Mouse (Mus musculus) thymus, adult 2 months (tissue): ENCODE data around the gene Gm45021.
A peak's percentile ranks its signal among the peaks of the same experiment; 100 is the strongest.

Experiments
- CTCF ChIP-seq: fragments of 200-500 bp; IDR thresholded peaks from 2 replicates; pipeline ENCODE4 v1.5.1; 2012; ENCODE audit warnings: mild to moderate bottlenecking, control low read depth, low read length, moderate library complexity, borderline replicate concordance; ENCODE audit not compliant: control insufficient read depth, poor library complexity, insufficient read depth; ENCODE audit errors: extremely low read depth
- POLR2A ChIP-seq: fragments of 200-500 bp; IDR thresholded peaks from 2 replicates; pipeline ENCODE4 v1.6.1; 2012; ENCODE audit warnings: mild to moderate bottlenecking, low read length, control low read depth, moderate library complexity; ENCODE audit not compliant: control insufficient read depth, poor library complexity, insufficient read depth; ENCODE audit errors: extremely low read depth

DNA sequence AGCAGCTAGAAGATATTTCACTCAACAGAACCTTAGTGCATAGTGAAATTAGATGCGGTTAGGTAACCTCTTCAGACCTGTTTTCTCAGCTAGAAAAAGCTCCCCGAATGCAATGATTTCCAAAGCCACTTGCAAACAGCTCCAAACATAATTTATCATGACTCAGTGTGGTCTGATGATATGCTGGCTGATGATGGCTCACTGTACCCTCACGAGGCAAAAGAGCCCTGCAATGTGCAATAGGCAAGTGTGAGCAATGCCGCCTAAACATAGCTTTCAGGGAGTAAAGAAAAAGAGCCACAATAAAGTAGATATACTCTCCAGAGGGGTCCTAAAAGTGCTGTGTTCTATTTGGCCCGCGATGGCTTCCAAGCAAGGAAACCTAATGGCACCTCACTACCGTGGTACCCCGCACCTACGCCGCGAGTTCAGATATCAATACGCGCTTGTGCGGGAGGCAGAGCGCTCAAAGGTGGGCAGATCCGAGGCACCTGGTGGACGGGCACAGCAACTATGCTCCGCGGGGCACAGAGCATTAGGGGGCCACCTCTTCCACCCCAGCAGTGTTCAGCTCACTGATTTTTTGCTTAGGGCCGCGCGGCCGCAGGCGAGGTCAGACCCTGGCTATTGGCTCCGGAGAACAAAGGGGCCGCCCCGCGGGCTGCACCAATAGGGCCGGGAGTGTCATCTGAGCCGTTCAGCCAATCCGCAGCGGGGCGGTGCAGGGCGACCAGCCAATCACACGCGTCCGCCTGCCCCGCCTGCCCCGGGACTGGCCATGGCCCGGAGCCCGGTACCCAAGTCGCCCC lies 12.1 kb downstream of the Gm45021 start, which contains the start of gene Zfp775:
- TF ChIP-seq POLR2A, result peak; percentile 79
- no peak; the same call in 1 of the 2 replicates for TF ChIP-seq CTCF
